Mouse (Mus musculus) cerebral cortex, adult 2 months (tissue): Measurements from ENCODE around the gene Nudt14.

ENCODE experiments used
- WGBS: fragments of 180-500 bp; shearing (Covaris S2); methylation state at CpG from one replicate; pipeline ENCODE4 v1.1.7; 2018; 5-methylcytosine and 5-hydroxymethylcytosine counted together

The Nudt14 gene

DNA sequence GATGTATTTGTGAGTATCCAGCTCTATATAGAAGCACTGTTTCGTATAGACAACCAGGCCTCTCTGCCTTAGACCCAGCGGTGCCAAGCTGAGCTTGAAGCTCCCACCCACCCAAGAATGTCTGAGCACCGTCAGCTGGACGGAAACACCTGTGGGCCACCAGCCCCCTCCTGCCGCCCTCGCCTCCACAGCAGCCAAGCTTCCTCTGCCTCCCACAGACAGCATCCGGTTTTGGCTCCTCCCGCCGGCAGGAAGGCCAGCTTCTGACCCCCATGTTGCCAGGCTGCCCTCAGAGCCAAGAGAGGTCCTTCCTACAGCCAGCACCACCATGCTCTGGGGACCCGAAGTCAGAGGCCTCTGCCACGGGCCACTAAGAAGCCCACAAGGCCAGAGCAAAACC, 27.4 kb downstream of the Nudt14 start:
- 53% methylated on average over 11 of the region's 11 CpGs for WGBS

DNA sequence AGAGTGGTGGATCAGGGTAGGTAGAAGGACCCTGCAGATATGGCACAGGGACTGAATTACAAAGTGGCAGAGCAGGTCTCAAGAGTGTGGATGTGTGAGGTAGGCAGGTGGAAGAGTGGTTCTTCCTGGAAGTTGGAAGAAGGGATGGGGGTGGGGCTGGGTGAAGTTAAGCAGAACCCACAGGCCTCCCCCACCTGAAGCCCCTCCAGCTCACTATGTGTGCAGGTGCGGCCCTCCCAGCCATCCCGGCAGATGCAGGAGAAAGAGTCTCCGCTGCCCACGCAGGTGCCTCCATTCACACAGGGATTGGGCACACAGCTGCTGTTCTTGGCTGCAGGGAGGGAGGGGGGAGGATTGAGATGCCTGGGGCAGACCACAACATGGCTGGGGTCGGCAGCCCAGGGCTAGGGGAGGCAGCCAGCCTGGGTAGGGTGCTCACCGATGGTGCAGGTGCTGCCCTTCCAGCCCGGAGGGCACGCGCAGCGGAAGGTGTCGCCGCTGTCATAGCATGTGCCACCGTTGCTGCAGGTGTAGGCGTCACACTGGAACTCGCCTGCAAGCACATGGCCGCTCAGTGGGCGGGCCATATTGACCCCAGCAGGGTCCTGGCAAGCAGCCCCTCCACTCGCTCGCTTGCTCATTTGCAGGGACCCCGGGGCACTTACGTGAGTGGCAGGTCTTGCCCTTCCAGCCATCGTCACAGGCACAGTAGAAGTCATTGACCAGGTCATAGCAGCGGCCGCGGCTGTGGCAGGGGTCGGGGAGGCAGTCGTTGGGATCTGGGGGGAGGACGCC, 28.8 kb downstream of the Nudt14 start:
- WGBS = 88% methylated on average over 28 of the region's 28 CpGs

GRCm38 (mm10) chr12:112911701-112912100, 30.2 kb downstream of the Nudt14 start:
- 93% methylated on average over 17 of the region's 17 CpGs for WGBS

GRCm38 (mm10) chr12:112908991-112909390, 32.9 kb downstream of the Nudt14 start:
- 96% methylated on average over 22 of the region's 22 CpGs for WGBS

GRCm38 (mm10) chr12:112905001-112905400, 36.9 kb downstream of the Nudt14 start:
- WGBS = 87% methylated on average over 5 of the region's 5 CpGs

- WGBS = 69% methylated on average over 8 of the region's 8 CpGs
Observed at GRCm38 (mm10) chr12:112903941-112904340, 38.0 kb downstream of the Nudt14 start.

DNA sequence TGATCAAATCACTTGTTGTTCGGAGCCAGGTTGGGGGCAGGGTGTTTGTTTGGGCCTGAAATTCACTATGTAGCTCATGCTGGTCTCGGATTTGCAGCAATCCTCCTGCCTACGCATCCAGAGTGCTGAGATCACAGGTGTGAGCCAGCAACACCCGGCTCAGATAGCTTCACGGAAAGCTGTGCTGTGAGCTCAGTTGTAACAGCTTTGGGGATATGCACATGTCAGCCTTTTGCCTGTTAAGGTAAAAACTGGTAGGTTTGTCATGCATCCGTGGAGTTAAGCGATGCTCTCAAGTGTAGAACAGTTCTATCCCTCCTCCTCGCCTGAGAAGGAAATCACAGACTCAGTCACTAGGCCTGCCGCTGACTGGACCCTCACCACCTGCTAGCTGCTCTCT, 41.3 kb downstream of the Nudt14 start:
- WGBS = 49% methylated on average over 9 of the region's 9 CpGs

DNA sequence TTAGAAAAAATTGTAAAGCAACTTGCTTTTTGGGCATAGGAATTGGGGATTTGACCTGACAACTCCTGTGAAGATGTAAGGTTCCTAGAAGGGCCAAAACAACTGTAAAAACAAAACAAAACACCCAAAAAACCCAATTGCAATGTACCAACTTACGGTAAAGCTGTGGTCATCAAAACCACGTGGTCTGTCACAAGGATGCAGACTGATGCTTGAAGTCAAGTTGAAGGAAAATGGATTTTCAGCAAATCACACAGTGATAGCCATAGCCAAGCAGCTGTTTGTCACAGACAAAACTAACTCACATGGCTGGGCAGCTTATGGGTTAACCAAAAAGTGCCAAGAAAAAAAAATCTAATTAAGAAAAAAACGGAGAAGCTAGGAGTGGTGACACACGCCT, 43.0 kb downstream of the Nudt14 start:
- 65% methylated on average over 4 of the region's 4 CpGs for WGBS

DNA sequence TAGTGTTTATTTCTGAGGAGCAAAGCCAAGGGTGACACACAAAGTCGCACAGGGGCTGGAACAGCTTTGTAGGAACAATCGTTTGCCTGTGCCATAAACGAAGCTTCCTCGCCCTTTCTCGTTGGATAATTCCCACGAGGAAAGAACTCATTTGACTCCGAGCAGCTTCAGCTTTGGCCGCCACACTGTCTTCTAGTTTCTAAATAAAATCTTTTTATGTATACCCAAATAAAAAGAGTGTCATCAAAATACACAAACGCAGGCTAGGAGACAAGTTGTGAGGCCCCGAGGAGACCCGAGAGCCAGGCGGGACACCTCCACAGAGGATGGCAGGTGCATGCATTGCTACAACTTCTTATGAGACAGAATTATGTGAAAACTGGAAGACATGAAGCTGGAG, 43.6 kb downstream of the Nudt14 start:
- WGBS = 51% methylated on average over 12 of the region's 12 CpGs

- WGBS = 37% methylated on average over 16 of the region's 16 CpGs
Observed at GRCm38 (mm10) chr12:112897522-112898212, 44.3 kb downstream of the Nudt14 start.

DNA sequence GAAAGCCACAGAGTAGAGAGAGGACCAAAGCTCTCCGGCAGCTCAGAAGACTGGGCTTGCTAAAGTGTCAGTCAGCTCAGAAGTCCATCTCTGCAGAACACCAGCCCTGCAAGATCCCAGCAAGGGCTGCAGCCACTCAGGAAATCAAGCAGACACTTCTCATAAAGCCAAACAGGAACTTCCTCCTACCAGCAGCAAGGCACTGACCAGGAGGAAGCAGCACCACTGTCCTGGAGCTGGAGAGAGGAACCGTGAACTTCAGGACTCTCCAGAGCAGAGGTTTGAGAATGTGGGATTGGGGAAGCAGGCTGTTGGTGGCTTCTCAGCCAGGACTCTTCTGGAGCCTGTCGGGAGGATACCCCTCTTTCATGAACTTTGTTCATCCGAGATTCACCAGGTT, 47.0 kb downstream of the Nudt14 start:
- WGBS = 57% methylated on average over 4 of the region's 4 CpGs

DNA sequence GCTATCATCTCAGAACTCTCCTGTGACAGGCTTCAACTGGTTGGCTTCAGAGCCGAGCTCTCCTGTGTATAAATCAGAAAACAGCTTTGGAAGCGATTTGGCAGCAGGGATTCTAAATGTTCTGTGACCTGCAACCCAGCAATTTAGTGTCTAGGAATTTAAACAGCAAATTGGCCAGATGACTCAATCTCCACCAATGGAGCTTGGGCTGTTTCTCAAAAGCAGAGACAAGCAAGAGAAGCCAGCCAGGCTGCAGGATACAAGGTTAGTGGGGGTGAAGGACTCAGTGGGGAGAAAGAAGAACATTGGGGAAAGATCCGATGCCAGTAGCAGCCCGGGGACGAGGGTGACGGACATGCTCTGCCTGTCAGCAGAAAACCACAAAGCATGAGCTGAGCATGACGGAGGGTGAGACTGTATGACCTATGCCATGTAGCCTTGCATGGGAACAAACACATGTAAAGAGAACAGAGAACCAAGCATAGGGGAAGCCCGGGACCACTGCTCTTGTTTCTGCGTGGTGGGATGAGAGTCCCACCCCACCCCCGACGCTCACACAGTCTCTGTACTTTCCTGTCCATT, 47.5 kb downstream of the Nudt14 start:
- 50% methylated on average over 11 of the region's 11 CpGs for WGBS

DNA sequence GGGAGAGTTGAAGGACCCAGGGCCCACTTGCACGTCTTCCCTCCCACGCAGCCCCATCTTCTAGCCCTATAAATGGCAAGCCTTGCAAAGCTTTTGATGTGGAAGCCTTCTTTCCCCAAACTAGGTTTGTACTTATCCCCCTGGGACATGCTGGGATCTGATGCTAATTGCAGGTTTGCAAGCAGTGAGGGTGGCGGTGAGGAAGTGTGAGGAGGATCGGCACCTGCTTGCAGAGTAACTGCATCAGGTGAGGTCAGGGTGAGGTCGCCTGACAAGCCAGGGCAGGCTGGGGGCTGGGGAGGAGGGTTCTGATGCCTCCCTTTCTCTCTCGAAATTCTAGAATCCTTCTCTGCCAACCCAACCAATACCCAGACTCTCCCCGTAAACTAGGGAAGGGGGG, 56.5 kb downstream of the Nudt14 start:
- 61% methylated on average over 7 of the region's 7 CpGs for WGBS
